Mouse (Mus musculus): Measurements from ENCODE around the gene Itsn1.

The Itsn1 gene

GRCm38 (mm10) chr16:91768586-91768985 is 39.5 kb downstream of the Itsn1 start:
- no peak for DNase-seq (ENCODE audit: low read depth)

GRCm38 (mm10) chr16:91769911-91770310 is 40.8 kb downstream of the Itsn1 start:
- DNase-seq (ENCODE audit: low read depth) = no peak

- no peak for DNase-seq (ENCODE audit: low read depth)
Measured at GRCm38 (mm10) chr16:91770662-91771061, 41.6 kb downstream of the Itsn1 start.

- DNase-seq (ENCODE audit: low read depth) = no peak
Measured at GRCm38 (mm10) chr16:91771334-91771733, 42.3 kb downstream of the Itsn1 start.

- DNase-seq (ENCODE audit: low read depth) = no peak
Measured at GRCm38 (mm10) chr16:91772586-91772985, 43.5 kb downstream of the Itsn1 start.

- DNase-seq (ENCODE audit: low read depth) = no peak
Measured at GRCm38 (mm10) chr16:91779576-91779975, 50.5 kb downstream of the Itsn1 start.

- DNase-seq (ENCODE audit: low read depth) = no peak
Measured at GRCm38 (mm10) chr16:91780151-91780550, 51.1 kb downstream of the Itsn1 start.

- DNase-seq (ENCODE audit: low read depth) = no peak
Measured at GRCm38 (mm10) chr16:91780826-91781225, 51.7 kb downstream of the Itsn1 start.

GRCm38 (mm10) chr16:91783191-91783590 is 54.1 kb downstream of the Itsn1 start:
- no peak for DNase-seq (ENCODE audit: low read depth)

GRCm38 (mm10) chr16:91784298-91784697 is 55.2 kb downstream of the Itsn1 start:
- DNase-seq (ENCODE audit: low read depth) = no peak

GRCm38 (mm10) chr16:91786425-91786824 is 57.3 kb downstream of the Itsn1 start:
- no peak for DNase-seq (ENCODE audit: low read depth)

- DNase-seq (ENCODE audit: low read depth) = no peak
Measured at GRCm38 (mm10) chr16:91789728-91790127, 60.6 kb downstream of the Itsn1 start.

GRCm38 (mm10) chr16:91792477-91793196 is 63.6 kb downstream of the Itsn1 start:
- DNase-seq (ENCODE audit: low read depth) = no peak

GRCm38 (mm10) chr16:91793507-91794278 is 64.6 kb downstream of the Itsn1 start:
- no peak for DNase-seq (ENCODE audit: low read depth)

- DNase-seq (ENCODE audit: low read depth) = no peak
Measured at GRCm38 (mm10) chr16:91794306-91794705, 65.2 kb downstream of the Itsn1 start.

GRCm38 (mm10) chr16:91795044-91795443 is 66.0 kb downstream of the Itsn1 start:
- DNase-seq (ENCODE audit: low read depth) = no peak

GRCm38 (mm10) chr16:91795606-91796005 is 66.5 kb downstream of the Itsn1 start:
- DNase-seq (ENCODE audit: low read depth) = no peak

- DNase-seq (ENCODE audit: low read depth) = no peak
Measured at GRCm38 (mm10) chr16:91801426-91801825, 72.3 kb downstream of the Itsn1 start.

GRCm38 (mm10) chr16:91802461-91803062 is 73.5 kb downstream of the Itsn1 start:
- no peak for DNase-seq (ENCODE audit: low read depth)

- DNase-seq (ENCODE audit: low read depth) = peak; percentile 80
Measured at GRCm38 (mm10) chr16:91804418-91804817, 75.3 kb downstream of the Itsn1 start.

GRCm38 (mm10) chr16:91804831-91805230 is 75.8 kb downstream of the Itsn1 start:
- no peak for DNase-seq (ENCODE audit: low read depth)

GRCm38 (mm10) chr16:91810235-91810634 is 81.2 kb downstream of the Itsn1 start:
- no peak for DNase-seq (ENCODE audit: low read depth)

- no peak for DNase-seq (ENCODE audit: low read depth)
Measured at GRCm38 (mm10) chr16:91811339-91811738, 82.3 kb downstream of the Itsn1 start.

All from c-Kit-positive CD71-positive TER-119-negative erythroid progenitor cells, embryonic 14.5 days (primary cell).